Mouse (Mus musculus) liver, embryonic 13.5 days (tissue): ENCODE measurements at regions not wholly inside any gene's neighbourhood (a gene's known extent, or its start where the extent isn't known, plus 50 kb on each side); places are given as distances from the start of the nearest gene placed in this dataset.

ENCODE experiments used
- ATAC-seq: fragments of 200-750 bp; cut with Nextera tagmentation; 2 replicates; pipeline ENCODE4 v1.8.0; 2017; ENCODE audit warnings: low read depth, mild to moderate bottlenecking, moderate number of reproducible peaks, moderate library complexity
- DNase-seq: peaks from one replicate; pipeline ENCODE4 v3.0.0; 2022
- H3K27ac ChIP-seq: fragments of 300-500 bp; sonication (generic); 2 replicates; pipeline ENCODE4 v1.5.1; 2015; ENCODE audit warnings: moderate library complexity, mild to moderate bottlenecking, inconsistent platforms
- H3K27me3 ChIP-seq: fragments of 300-500 bp; sonication (generic); 2 replicates; pipeline ENCODE4 v1.6.1; 2015; ENCODE audit warnings: mild to moderate bottlenecking, inconsistent platforms
- H3K36me3 ChIP-seq: fragments of 300-500 bp; sonication (generic); 2 replicates; pipeline ENCODE4 v1.6.1; 2015; ENCODE audit warnings: mild to moderate bottlenecking, inconsistent platforms
- H3K4me1 ChIP-seq: fragments of 300-500 bp; sonication (generic); replicated peaks from 2 replicates; pipeline ENCODE4 v1.6.1; 2015; ENCODE audit warnings: inconsistent platforms
- H3K4me2 ChIP-seq: fragments of 300-500 bp; sonication (generic); 2 replicates; pipeline ENCODE4 v1.6.1; 2015; ENCODE audit warnings: inconsistent platforms, mild to moderate bottlenecking, moderate library complexity
- H3K4me3 ChIP-seq: fragments of 300-500 bp; sonication (generic); replicated peaks from 2 replicates; pipeline ENCODE4 v1.5.1; 2015; ENCODE audit warnings: mild to moderate bottlenecking, inconsistent platforms
- H3K9ac ChIP-seq: fragments of 300-500 bp; sonication (generic); 2 replicates; pipeline ENCODE4 v1.6.1; 2015; ENCODE audit warnings: mild to moderate bottlenecking, inconsistent platforms
- H3K9me3 ChIP-seq: fragments of 300-500 bp; sonication (generic); replicated peaks from 2 replicates; pipeline ENCODE4 v1.6.1; 2016; ENCODE audit warnings: inconsistent platforms
- whole genome bisulfite sequencing: fragments of 180-500 bp; shearing (Covaris S2); methylation state at CpG from one replicate; pipeline ENCODE4 v1.1.7; 2015; ENCODE audit not compliant: insufficient replicate concordance; 5-methylcytosine and 5-hydroxymethylcytosine counted together

DNA sequence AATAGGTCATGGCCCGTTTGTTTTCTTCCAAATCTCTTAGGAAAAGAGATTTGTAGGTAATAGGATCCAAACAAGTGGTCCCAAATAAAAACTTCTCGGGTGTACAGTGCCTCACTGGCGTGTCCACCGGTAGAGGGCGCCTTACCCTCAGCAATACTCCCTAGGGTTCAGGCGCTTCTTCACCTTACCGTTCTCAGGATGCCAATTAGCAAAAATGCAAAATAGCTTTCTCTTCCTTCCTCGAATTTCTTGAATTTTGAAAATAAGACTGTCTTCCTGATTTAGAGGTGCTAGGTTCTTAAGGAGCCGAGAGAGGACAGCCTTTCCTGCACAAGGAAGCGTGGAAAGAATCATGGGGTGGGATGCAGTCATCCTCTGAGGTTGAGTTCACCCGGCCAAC, 275.9 kb downstream of the Pmp22 start:
- DNase-seq: peak; percentile 7
- H3K9ac ChIP-seq: no peak overlapping the region
- no peaks in the 10 kb centered on the region for H3K36me3 ChIP-seq
- H3K9me3 ChIP-seq: no peaks in the 10 kb centered on the region
- no peak overlapping the region for H3K27ac ChIP-seq
- no peak overlapping the region for H3K4me3 ChIP-seq
- H3K4me1 ChIP-seq: no peaks in the 10 kb centered on the region
- WGBS: 15% methylated on average over 11 of the region's 11 CpGs
- no peak for ATAC-seq
- H3K4me2 ChIP-seq: no peak overlapping the region
- H3K27me3 ChIP-seq: no peaks in the 10 kb centered on the region

DNA sequence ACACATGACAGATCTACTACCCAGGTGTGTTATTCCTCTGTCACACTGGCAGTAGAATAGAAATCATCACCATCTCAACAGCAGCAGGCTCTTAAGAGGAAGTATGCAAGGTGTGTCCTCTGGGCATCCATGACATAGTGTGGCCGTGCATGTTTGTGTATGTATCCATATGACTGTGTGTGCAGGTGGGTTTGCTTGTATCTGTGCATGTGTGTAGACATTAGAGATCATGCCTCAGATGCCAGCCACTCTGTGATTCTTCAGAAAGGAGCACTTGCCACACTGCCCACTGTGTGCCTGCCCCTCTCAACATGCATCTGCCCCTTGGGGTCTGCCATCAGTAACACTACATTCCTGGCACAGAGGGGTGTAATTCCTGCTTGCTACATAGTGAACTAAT, 280.6 kb downstream of the Pmp22 start:
- Histone ChIP-seq H3K4me1 (no peaks in the 10 kb centered on the region), H3K27ac (no peak overlapping the region), H3K4me3 (no peak overlapping the region), H3K9me3 (no peaks in the 10 kb centered on the region), H3K36me3 (no peaks in the 10 kb centered on the region), H3K9ac (no peak overlapping the region), H3K4me2 (no peak overlapping the region), H3K27me3 (peaks cover 28% of the 10 kb centered on the region)
- DNase-seq (no peak), ATAC-seq (no peak)
- 50% methylated on average over 1 of the region's 1 CpGs for whole genome bisulfite sequencing

DNA sequence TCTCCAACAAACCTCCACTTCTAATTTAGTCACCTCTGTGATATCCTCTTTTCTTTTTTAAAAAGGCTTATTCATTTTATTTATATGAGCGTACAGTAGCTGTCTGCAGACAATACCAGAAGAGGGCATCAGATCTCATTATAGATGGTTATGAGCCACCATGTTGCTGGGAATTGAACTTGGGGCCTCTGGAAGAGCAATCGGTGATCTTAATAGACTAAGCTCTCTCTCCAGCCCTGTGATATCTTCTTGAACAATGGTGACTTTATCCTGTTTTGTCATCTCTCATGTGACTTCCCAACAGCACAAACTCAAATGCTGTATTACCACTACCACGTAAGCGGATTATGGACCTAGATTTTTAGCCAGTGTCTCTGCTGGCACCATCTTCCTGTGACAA, 282.1 kb downstream of the Pmp22 start:
- DNase-seq: no peak
- Histone ChIP-seq H3K9me3 (no peaks in the 10 kb centered on the region), H3K27me3 (peaks cover 28% of the 10 kb centered on the region), H3K4me1 (no peaks in the 10 kb centered on the region), H3K4me3 (no peak overlapping the region), H3K9ac (no peak overlapping the region), H3K4me2 (no peak overlapping the region), H3K36me3 (no peaks in the 10 kb centered on the region), H3K27ac (no peak overlapping the region)
- ATAC-seq: no peak
- WGBS: 73% methylated on average over 4 of the region's 4 CpGs

DNA sequence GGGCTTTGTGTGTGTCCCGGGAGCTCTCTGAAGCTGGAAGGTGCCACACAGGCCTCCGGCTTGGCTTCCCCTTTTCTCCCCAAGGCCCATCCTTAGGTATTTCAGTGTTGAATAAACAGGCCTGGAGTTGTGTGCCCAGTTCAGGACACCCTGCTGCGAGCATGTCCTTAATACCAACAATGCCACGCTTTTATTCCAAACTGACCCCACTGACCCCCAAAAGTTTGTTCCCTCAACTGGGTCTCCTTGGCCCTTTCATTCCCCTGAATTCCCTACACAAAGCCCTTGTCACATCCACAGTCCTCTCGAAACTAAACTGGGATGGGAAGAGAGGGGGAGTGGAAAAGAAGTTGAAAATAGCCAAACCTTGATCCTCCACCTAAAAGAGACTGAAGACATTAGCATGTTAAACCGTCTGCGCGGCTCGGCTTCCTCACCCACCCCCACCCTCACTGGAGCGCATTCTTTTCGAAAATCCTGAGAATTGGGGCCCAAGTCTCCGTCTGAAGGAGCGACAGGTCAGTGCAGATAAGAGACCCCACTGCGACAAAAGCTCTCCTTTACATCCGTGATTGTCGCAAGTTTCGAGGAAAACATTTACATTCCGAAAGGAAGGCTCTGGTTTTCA, 283.7 kb downstream of the Pmp22 start:
- no peaks in the 10 kb centered on the region for H3K4me1 ChIP-seq
- no peaks in the 10 kb centered on the region for H3K36me3 ChIP-seq
- no peak overlapping the region for H3K27ac ChIP-seq
- H3K4me2 ChIP-seq: peak overlapping the region; percentile 34
- WGBS: 8% methylated on average over 18 of the region's 18 CpGs
- ATAC-seq: no peak
- H3K9me3 ChIP-seq: no peaks in the 10 kb centered on the region
- peak overlapping the region; percentile 18 for H3K4me3 ChIP-seq
- no peak overlapping the region for H3K9ac ChIP-seq
- H3K27me3 ChIP-seq: peaks cover 28% of the 10 kb centered on the region
- DNase-seq: no peak

DNA sequence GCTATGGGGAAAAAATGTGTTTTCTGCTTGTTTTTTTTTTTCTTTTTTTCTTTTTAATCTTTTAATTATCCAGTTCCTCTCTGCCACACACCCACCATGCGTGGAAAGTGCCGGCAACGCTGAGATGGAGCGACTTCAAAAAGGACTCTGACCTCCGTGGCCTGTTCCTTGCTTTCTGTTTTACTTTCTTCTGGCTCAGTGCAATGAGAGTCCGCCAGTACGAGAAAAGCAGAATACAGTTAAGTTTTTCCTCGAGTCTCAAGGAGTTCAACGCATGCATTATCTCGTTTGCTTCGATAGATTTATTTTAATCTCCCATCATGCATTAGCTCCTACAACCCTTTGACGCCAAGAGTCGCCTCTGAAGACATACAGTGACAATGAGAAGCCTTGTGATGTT, 284.3 kb downstream of the Pmp22 start:
- Histone ChIP-seq H3K4me1 (no peaks in the 10 kb centered on the region), H3K9ac (no peak overlapping the region), H3K4me2 (peak overlapping the region; percentile 34), H3K27ac (no peak overlapping the region), H3K36me3 (no peaks in the 10 kb centered on the region), H3K4me3 (peak overlapping the region; percentile 18), H3K9me3 (no peaks in the 10 kb centered on the region), H3K27me3 (peaks cover 28% of the 10 kb centered on the region)
- WGBS: 18% methylated on average over 13 of the region's 13 CpGs
- ATAC-seq (no peak), DNase-seq (no peak)

DNA sequence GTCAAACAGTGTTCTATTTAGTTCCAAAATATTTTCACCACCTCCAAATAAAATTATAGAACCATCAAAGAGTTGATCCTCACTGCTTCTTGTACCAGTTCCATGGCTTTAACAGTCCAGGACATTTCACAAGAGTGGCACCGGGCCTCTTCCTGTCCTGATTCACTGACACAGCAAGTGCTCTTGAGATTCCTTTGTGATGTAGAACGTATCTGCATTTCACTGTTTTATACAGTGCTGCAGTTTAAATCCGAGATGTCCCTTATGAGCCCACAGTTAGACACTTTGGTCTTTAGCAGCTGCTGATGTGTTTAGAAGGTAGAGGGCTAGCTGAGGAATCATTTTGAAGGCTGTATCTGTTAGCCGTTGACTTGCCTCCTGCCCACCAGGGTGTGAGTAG, 284.8 kb downstream of the Pmp22 start:
- 58% methylated on average over 4 of the region's 4 CpGs for WGBS
- no peak overlapping the region for H3K27ac ChIP-seq
- no peaks in the 10 kb centered on the region for H3K9me3 ChIP-seq
- no peaks in the 10 kb centered on the region for H3K4me1 ChIP-seq
- DNase-seq (no peak), ATAC-seq (no peak)
- H3K4me2 ChIP-seq: no peak overlapping the region
- H3K36me3 ChIP-seq: no peaks in the 10 kb centered on the region
- H3K9ac ChIP-seq: no peak overlapping the region
- no peak overlapping the region for H3K4me3 ChIP-seq
- peaks cover 28% of the 10 kb centered on the region for H3K27me3 ChIP-seq

DNA sequence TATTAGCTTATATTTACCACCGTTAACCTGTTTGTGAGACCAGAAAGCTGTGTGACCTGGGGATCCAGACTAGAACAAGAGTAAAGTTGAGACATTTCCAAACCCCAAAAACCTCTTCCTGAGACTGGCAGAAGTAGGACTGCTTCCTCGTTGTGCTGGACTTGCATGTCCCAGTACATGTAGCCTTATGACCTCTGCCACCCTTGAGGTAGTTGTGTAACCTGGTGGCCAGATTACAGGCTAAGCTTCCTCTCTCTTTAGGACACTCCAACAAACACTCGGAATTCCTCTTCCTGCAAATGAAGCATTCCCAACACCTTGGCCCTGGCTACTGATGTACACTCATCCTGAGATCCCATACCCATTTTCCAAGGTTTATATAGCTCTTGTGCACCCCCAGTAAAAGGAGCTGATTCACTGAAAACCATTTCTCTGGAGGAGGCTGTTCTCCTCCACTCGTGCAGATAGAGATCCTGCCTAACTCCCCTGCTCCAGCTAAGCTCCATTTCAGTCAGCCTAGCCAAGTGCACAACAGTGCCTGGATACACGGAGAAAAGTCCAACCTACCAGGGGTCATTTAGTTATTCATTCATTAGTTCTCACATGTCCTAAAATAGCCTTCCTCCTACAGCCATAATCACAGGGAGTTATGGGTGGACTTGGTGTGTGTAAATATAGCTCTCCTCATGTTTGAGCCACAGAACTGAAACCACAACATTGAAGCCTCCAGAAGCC, 289.4 kb downstream of the Pmp22 start:
- H3K4me2 ChIP-seq: no peak overlapping the region
- ATAC-seq: no peak
- WGBS: 43% methylated on average over 5 of the region's 5 CpGs
- H3K9me3 ChIP-seq: no peaks in the 10 kb centered on the region
- H3K9ac ChIP-seq: no peak overlapping the region
- no peaks in the 10 kb centered on the region for H3K4me1 ChIP-seq
- DNase-seq: no peak
- no peaks in the 10 kb centered on the region for H3K36me3 ChIP-seq
- H3K4me3 ChIP-seq: no peak overlapping the region
- H3K27ac ChIP-seq: no peak overlapping the region
- peaks cover 12% of the 10 kb centered on the region; the same call in 1 of the 2 replicates for H3K27me3 ChIP-seq

DNA sequence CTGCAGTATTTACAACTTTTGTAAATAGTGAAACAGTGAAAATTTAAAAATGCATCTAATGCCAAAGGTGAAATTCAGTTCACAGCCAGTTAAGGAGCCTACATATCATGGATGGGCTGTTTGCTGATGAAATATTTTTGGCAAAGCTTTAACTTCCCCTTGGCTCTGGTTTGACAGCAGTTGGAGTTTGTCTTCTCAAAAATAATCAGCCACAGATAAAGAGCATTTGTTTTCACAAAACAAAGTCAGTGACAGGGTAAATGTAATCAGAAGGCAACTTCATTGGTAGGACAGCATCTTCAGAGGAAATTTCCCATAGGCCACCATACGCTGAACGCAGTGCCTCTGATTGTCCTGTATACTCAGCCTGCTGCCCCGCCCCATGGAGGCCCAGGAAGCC, 291.6 kb downstream of the Pmp22 start:
- H3K9me3 ChIP-seq: no peaks in the 10 kb centered on the region
- ATAC-seq (no peak), DNase-seq (no peak)
- WGBS: 59% methylated on average over 3 of the region's 3 CpGs
- no peaks in the 10 kb centered on the region for H3K36me3 ChIP-seq
- no peak overlapping the region for H3K4me2 ChIP-seq
- no peaks in the 10 kb centered on the region for H3K27me3 ChIP-seq
- H3K9ac ChIP-seq: no peak overlapping the region
- no peak overlapping the region for H3K4me3 ChIP-seq
- H3K27ac ChIP-seq: no peak overlapping the region
- H3K4me1 ChIP-seq: no peaks in the 10 kb centered on the region

DNA sequence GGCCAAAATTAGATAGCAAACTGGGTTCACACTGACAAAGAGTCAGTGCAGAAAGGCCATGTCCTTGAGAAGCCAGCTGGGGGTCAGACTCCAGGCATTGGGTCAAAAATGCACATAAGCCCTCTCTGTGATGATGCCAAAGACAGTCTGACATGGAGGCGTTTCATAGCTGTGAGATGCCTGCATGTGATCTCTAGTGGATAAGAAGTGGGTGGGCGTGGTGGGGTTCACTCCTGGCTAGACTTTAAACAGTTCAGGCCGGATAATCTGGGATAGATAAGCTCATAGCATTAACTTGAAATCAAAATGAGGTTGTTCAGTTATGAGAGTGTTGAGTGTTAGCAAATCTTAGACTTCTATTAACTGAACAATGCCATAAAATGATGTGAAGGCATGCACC, 293.3 kb downstream of the Pmp22 start:
- Histone ChIP-seq H3K4me2 (no peak overlapping the region), H3K9me3 (no peaks in the 10 kb centered on the region), H3K9ac (no peak overlapping the region), H3K27me3 (no peaks in the 10 kb centered on the region), H3K27ac (no peak overlapping the region), H3K36me3 (no peaks in the 10 kb centered on the region), H3K4me3 (no peak overlapping the region), H3K4me1 (no peaks in the 10 kb centered on the region)
- DNase-seq (no peak), ATAC-seq (no peak)
- 46% methylated on average over 3 of the region's 3 CpGs for WGBS

DNA sequence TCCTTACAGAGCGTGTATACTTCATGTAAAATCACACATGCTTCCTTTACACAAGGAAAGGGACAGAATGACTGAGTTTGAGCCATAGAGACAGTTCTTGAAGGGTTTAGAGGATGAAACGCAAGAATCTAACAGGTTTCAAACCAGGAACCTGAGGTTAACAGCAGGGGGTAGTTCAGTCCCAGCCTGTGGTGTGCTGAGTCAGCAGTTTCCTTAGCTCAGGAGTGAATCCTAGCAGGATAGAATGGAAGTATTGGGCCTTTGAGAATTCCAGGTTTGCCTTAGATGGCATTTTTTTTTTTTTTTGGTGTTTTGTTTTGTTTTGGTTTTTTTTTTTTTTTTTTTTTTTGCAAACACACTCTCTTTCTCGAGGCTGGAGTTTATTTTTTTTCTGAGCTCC, 295.5 kb downstream of the Pmp22 start:
- ATAC-seq (no peak), DNase-seq (no peak)
- Histone ChIP-seq H3K4me3 (no peak overlapping the region), H3K36me3 (no peaks in the 10 kb centered on the region), H3K27me3 (no peaks in the 10 kb centered on the region), H3K4me2 (no peak overlapping the region), H3K9ac (no peak overlapping the region), H3K9me3 (no peaks in the 10 kb centered on the region), H3K27ac (no peak overlapping the region), H3K4me1 (no peaks in the 10 kb centered on the region)
- WGBS: 58% methylated on average over 3 of the region's 3 CpGs

DNA sequence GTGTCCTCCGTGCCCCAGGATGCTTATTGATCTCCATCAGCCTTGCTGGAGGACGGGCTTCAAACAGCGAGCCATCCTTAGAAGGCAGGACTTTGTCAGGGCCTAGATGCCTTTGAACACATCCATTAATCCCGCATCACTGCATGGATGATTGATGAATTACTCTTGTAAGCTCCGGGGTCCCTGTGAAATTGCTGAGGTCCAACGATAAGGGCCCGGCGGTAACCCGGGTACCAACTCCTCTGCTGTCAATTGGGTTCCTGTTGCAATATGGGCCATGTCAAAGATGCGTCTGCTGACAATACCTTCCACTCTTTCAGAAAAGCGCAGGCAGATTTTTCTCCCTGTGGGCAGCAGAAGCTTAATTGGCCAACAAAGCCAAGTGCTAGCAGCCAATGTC, 297.0 kb downstream of the Pmp22 start:
- Histone ChIP-seq H3K4me1 (no peaks in the 10 kb centered on the region), H3K9ac (no peak overlapping the region), H3K9me3 (no peaks in the 10 kb centered on the region), H3K27me3 (no peaks in the 10 kb centered on the region), H3K36me3 (no peaks in the 10 kb centered on the region), H3K4me3 (no peak overlapping the region), H3K4me2 (no peak overlapping the region), H3K27ac (no peak overlapping the region)
- DNase-seq (no peak), ATAC-seq (no peak)
- WGBS: 59% methylated on average over 11 of the region's 11 CpGs

DNA sequence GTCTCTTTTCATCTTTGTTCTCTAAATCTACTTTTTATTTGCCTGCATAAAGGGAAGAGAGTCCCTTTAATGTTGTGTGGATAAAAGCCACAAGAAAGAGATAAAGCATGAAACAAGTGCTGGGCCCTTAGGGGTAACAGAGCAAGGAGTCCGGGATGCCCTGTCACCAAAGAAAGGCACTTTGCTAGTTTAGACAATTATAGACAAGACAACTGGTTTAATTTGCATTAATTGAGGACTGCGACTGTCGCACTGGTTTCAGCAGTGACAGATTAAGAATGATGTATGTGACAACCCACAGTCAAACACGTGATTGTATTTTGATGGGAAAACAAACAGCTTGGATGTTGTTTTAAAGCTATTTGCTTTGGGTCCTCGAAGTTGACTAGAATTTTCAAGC, 325.0 kb downstream of the Pmp22 start:
- ATAC-seq (no peak), DNase-seq (no peak)
- Histone ChIP-seq H3K9ac (no peak overlapping the region), H3K27ac (no peak overlapping the region), H3K27me3 (no peaks in the 10 kb centered on the region), H3K4me3 (no peak overlapping the region), H3K4me2 (no peak overlapping the region), H3K36me3 (no peaks in the 10 kb centered on the region), H3K4me1 (no peaks in the 10 kb centered on the region), H3K9me3 (no peaks in the 10 kb centered on the region)
- WGBS: 57% methylated on average over 5 of the region's 5 CpGs
